Mouse (Mus musculus) C2C12 (cell line): ENCODE data around the gene Slmap.

Source experiments
- CTCF ChIP-seq: IDR thresholded peaks from one replicate; pipeline ENCODE4 v1.5.1; 2011; ENCODE audit not compliant: control insufficient read depth, insufficient read depth, insufficient read length
- MYOG ChIP-seq: IDR thresholded peaks from one replicate; pipeline ENCODE4 v1.6.1; 2011; ENCODE audit not compliant: control insufficient read depth, insufficient read length; ENCODE audit errors: extremely low read depth

GRCm38 (mm10) chr14:26447223-26447622, 87.5 kb downstream of the Slmap start:
- TF ChIP-seq CTCF, result no peak
- no peak for TF ChIP-seq MYOG
